Mouse (Mus musculus): ENCODE data around the gene Gm20696.

Gm20696 gene

DNA sequence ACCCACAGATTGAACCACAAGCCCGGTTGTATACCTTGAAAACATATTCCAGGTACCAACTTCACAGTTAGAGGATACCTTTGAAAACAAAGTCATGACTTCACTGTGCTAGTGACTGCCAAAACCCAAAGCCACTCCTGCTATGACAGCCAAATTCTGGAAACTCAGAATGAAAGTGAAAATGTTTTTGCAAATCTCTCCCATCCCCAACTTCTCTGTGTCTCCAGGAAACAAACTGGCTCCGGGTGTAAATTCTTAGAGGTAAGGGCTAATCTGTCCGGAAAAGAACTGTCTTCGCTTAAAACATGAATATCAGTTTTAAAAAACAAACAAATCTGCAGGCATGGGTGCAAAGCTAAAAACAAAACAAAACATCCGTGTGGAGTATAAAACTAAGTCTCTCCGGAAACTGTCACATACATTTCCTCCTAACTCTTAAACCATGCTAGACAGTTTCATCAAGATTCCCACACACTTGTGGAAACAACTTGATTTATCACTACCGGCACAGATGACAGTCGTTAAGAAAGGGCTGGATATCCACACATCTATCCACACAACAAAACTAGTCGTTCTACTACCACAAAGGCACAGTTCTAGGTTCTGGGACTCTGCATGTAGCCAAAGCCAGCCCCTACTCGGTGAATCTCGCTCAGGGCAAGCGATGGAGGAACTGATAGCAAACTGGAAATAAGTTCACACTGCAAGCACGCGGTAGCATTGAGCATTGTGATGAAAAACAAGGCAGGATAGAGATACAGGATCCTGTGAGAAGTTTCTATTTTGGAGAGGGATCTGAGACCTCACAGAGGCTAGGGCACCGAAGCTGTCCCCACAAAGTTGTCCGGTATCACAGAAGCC, 910 bp downstream of the Gm20696 start:
- no peak for DNase-seq (ENCODE audit: low spot score in 2 of 2)

DNA sequence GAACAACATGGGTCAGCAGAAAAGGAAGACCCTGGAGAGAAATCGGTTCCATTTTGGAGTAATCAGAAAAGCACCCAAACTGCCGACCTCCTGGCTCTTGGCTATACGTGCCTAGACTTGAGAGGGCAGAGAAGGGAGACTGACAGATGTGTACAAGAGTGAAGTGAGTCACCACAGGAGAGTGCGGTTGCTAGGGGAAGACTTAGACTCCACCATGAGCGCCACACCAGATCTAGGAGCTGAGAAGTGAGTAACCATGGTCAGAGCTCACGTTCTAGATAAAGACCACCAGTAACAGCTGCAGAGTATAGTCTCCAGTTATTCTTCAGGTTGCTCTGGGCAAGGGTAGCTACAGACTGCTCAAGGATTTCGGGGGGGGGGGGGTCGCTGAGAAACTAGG, 3.4 kb downstream of the Gm20696 start:
- DNase-seq (ENCODE audit: low spot score in 2 of 2): no peak

DNA sequence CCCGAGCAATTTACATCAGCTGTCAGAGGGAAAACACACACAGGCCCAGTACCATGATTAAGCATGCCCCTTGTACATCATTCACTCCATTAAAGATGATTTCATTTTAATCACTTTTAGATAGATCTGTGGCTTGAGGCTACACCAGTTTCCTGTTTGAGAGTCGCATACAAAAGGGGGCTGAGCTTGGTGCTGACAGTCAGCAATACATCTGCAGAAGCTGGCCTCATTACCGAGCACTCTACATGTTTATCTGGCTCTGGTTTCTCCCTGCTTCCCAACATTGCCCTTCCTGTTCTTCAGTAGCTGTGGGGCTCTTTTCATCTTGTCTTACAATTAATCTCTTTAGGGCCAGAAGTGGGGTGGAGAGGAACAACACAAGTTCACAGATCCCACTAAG, 6.2 kb downstream of the Gm20696 start:
- no peak for DNase-seq (ENCODE audit: low spot score in 2 of 2)

DNA sequence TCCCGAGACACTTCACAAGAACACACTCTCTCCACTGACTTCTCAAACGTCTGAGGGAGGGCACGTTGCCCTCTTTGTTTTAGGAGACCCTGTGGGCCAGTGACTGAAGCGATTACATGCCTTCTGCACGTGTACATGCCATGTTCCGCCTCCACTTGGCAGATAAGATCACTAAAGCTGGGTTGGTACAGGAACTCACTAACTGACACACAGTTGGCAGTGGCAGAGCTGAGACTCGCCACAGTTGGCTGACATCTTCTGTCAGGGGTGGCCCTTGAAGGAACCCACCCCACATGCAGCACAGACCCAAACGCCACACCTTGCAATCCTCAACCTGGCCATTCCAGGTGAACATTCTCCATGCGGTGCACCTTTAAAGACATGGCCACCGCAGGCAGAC, 8.0 kb downstream of the Gm20696 start:
- no peak for DNase-seq (ENCODE audit: low spot score in 2 of 2)

DNA sequence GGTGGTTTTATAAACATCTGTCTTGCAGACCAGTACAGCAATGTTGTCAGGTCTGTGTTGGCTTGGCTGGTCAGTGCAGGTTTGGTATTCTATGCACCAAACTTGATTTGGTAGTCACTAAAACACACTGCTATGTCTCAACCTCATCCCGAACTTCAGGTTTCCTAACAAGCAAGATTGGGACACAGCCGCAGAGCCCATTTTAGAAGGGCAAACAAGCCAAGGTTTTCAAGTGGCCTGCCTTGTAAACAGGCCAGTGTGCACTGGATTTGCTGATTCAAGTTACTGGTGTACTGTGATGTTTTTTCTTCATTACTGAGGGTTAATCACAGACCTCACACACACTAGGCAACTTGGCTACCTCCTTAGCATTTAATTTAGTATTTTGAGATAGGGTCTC, 10.5 kb downstream of the Gm20696 start:
- DNase-seq (ENCODE audit: low spot score in 2 of 2): no peak

DNA sequence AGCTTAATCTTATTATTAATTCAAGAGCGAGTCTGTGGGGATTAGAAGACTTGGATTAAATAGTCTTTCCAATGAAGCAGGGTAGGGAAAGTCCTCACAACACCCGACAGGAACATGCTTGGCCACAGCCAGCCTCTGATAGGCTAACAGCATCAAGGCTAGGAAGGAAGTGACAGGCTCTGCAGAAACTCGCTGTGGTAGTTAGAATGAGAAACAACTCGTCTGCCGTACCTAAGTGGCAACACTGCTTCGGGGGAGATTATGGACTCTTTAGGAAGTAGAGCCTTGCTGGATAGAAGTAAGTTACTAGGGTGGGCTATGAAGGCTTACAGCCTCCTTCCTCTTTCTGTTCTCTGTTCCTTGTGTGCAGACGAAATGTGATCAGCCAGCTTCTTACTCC, 11.1 kb downstream of the Gm20696 start:
- DNase-seq (ENCODE audit: low spot score in 2 of 2): no peak

DNA sequence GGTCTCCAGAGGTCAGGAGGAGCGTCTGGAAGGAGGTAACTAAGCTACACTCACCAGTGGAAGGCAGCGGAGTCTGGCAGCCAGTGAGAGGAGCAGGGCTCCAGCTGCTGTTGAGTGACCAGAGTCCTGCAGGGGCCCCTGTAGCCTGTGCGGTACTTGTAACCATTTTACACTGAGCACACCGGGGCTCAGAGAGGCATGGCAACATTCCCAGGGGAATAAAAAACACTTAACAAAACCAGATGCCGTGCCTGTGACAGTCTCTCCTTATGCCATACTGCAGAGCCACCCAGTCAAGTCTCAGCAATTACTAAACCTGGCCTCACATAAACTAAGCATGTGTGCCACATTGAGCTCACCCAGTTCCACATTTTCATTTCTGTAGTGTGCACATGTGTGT, 12.3 kb downstream of the Gm20696 start:
- no peak for DNase-seq (ENCODE audit: low spot score in 2 of 2)

DNA sequence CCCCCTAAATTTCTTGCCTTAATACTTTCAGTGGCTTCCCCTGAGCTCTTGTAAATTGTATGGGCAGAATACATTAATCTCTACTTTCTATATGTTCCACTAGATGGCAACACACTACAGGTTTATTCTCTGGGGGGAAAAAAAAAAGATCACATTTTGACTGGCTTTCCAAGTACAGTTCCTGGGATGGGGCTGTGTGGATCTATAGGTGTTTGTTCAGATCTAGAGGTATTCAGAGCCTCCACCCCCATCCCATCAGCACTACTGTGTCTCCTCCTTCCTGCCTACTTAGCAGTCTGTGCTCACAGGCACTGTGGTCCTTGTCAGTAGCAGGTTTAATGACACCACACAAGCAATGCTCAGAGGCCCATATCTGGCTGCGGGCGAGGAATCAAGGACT, 14.3 kb downstream of the Gm20696 start:
- no peak for DNase-seq (ENCODE audit: low spot score in 2 of 2)

DNA sequence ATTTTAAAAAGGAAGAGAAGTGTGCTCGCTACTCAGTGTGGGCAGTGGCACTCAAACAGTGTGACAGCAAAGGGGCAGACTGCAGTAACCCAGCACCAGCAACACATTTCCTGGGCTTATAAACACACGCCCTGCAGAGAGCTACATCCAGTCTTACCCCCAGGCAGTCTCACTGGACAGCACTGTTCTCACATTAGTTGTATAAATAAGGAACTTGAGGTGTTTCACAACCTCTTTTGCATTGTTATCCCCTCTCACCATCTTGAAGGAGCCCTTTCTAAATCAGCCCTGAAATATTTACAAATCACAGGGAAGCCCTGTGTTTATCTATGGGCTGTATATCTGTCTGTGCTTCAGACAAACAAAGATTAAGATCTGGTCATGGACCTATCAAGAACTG, 17.3 kb downstream of the Gm20696 start:
- no peak for DNase-seq (ENCODE audit: low spot score in 2 of 2)

DNA sequence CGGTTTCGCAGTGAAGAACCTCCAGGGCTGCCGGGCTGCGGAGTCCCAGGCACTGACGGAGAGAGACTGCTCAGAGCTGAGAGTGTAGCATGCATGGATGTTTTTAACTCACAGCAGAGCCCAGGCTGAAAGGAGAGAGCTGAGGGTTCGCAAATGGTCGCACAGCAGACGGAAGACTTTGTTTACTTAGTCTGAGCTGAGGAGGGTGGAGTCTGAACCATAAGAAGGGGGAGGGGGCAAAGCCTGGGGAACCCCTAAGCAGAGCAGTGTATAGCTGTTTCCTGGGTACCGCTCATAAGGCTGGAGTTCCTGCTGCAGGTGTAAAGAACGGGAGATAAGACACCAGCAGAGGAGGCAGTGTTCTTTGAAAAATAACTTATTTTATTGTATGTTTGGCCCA, 20.3 kb downstream of the Gm20696 start:
- DNase-seq (ENCODE audit: low spot score in 2 of 2): no peak

DNA sequence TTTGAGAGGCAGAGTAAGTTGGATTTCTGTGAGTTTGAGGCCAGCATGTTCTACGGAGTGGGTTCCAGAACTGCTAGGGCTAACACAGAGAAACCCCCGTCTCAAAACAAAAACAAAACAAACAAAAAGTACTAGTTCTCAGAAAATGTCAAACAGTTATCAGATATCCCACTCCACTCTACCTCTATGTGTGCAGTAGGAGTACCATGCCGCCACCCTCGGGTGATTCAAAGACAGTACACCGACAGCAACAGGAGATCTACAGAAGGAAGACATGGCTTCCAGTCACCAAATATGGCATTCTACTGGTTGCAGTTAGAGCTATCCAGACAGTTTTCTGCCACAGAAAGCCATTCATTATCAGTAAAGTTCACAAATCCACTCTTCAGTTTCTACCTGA, 21.7 kb downstream of the Gm20696 start:
- DNase-seq (ENCODE audit: low spot score in 2 of 2): no peak

DNA sequence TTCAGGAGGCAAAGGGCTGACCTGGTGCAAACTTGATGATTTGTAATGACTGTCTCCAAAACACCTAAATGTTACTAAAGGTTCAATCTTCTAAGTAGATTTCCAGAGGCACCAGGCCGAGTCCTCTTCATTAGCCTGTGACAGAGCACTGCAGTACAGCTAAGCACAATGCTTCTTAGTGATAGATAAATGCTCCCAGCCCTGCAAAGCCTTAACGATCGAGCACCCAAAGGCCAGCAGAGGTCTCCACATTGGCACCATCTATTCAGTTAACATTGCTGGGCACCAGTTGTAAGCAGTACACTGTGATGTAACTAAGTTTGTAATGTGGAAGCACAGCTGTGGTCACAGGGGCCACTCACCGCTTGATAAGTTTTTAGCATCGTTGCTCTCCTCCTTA, 22.2 kb downstream of the Gm20696 start:
- DNase-seq (ENCODE audit: low spot score in 2 of 2): no peak

DNA sequence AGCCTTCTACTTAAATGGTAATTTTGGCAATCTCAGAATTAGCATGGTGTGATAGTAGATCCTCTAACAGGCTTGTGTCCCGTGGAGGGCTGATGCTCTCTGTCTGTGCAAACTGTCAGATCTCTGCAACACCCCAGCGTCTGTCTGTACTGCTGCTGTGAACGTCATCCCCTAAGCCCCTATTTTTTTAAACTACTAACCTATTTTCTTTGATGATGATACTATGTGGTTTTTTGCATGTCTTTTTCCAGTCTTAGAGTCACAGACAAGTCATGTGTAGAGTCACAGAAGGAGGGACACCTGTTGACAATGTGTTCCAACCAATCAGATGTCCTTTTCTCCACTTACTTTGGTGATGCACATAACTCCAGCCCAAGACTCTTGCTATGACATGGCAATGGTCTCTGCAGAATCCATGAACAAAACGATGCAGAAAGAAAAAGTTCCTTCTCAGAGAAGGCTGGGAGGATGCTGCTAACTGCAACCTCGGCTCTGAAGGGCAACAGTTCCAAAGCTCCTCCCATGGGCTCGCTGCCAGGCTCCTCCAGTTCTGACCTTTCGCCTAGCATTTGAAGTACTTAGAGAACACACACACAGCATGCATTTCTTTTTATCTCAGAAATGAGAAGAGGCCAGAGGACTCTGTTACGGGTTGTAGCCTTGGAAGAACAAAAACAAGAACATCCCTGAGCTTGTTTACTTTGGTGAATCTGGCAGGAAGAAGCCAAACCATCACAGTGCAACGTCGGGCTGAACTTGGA, 23.0 kb downstream of the Gm20696 start:
- no peak for DNase-seq (ENCODE audit: low spot score in 2 of 2)

DNA sequence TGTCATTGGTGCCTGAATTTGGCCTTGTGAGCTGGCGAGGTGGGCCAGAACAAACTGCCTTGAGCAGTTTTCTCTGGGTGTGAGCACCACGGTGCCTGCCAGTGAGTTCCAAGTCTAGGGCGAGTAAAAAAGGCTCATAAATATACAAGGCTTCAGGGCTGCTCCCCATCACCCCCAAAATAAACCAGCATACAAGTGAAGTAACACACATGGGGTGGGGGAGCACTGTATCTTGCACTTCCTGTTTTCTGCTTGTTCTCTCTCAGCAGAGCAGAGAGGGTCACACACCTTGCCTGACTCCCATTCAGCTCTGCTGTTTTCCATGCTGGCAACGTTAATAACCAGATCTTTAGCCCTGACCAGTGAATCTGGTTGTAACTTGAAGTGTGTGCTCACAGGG, 29.1 kb downstream of the Gm20696 start:
- DNase-seq (ENCODE audit: low spot score in 2 of 2): no peak

DNA sequence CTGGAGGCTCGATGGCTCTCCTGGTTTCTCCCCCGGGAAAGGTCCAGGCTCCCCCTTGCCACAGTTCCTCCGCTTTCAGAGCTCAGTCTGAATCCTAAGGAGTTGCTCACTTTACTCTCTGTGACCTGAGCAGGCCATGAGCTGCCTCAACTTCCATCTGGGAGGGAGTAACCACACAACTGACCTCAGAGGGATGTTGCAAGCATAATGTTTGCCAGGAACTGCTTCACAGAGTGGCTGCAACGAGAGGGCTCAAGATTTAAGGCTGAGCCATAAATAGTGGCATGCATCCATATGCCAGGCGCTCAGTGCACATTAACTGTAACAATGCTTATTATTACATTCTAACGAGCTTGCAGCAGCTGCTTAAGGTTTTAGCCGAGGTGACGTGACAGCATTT, 29.8 kb downstream of the Gm20696 start:
- no peak for DNase-seq (ENCODE audit: low spot score in 2 of 2)

DNA sequence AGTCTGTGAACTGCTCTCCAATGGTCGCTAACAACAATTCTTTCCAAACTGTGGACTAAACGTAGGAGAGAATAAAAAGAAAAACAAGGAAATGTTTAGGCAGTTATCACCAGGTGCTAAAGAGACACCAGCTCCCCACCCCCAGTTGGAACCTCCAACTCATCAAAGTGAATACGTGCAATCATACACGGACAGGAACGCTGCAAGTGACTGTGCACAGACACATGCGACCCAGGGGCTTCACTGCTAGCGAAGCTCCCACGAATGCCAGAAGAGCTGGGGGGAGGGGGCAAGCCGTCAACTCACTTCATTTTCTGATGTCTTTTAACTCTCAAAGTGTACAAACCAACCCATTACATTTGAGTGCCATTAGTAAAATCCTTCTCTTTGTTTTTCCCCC, 30.5 kb downstream of the Gm20696 start:
- no peak for DNase-seq (ENCODE audit: low spot score in 2 of 2)

DNA sequence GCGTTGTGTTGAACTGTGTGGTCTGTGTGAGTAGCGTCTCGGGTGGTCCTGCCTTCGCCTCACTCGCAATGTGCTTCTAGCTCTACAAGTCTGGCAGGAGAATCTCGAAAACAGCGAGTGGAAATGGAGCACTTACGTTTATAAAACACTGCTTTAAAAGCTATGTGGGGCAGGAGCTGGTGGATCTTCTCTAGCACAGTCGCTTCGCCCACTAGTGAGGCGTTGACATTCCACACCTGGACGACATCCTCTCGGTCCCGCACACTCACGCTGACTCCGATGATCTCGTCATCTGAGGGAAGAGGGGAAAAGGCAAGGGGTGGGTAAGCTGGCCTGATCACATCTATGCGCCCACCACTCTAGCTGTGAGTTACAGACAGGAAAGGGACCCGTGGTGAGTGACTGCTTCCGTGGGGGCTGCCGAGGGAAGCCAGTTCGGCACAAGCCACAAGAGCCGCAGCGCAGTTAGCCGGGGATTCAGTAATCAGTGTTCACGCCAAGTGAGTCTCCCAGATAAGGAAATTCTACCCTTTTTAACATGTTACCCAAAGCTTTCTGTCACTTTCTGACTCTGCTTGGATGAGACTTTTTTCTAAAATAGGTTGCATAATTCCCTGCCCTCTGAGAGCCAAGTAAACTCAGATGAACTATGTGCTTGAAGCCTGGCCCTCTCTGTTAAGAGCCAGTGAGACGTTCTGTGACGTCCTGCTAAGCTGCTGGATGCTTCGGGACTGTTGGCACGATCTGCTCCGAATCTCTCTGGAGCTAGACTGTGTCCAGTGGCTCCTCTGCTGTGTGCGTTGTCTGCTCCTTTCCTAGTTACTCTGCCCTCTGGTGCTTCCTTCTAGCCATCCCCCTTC, 34.2 kb downstream of the Gm20696 start:
- DNase-seq (ENCODE audit: low spot score in 2 of 2): no peak

DNA sequence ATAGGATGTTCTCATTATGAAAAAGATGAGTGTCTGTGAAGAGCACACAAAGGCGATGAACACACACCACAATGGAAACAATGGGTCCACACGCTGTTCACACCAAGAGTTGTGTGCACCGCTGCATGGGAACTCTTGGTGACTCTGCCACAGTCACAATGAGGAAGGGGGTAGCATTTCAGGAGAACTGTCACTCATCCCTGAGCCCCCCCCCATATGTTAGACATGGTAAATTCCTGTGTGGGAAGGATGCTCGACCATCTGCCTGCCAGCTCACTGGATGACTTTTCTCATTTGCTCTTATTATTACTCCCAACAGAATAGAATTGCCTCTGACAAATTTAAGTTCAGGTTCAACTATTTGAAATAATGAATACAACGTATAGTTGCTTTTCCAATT, 35.0 kb downstream of the Gm20696 start:
- no peak for DNase-seq (ENCODE audit: low spot score in 2 of 2)

DNA sequence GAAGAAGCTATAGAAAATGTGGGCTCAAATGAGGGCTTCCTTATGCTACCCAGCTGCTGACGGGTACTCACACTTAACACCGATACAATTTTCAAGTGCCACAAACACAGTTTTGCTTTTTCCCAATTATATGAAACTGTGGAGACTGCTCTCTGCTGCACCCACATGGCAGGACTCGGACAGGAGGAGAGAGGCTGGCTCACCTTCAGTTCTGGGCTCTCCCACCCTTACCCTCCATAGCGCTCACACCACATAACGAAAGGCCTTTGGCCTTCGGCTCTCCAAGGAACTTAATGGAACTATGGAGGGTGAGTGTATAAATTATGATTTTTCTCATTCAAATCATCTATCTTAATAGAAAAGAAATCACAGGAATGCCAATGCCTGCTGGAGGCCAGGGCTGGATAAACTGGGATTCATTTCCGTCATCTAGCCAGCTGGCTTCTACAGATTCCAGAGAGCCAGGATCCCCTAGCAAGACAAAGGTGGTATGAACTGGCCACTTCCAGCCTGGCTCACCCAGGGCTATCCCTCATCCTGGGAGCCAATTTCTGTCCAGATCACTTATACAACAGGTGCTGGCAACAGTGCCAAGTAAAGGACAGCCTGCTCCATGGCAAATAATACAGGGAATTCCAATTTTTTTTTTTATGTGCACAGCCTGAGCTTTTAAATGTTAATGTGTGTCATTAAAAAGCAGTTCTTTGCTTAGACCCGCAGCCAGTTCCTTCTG, 36.7 kb downstream of the Gm20696 start:
- no peak for DNase-seq (ENCODE audit: low spot score in 2 of 2)

DNA sequence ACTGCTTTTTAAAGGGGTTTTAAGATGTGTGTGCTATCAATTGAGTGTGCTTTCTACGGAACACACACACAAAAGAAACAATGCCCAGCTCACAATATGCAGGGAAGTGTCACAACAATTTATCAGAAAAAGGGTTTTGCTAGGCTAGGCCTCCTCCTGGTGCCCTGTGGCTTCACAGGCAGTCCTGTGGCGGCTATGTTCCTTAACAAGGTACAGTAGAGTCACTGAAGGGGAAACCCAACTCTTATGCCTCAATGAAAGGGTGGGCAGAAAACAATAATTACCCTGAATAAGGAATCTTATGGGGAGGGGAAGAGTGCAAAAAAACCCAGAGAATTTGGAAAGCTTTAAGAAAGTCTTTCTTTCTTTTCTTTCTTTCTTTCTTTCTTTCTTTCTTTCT, 40.2 kb downstream of the Gm20696 start:
- no peak for DNase-seq (ENCODE audit: low spot score in 2 of 2)

DNA sequence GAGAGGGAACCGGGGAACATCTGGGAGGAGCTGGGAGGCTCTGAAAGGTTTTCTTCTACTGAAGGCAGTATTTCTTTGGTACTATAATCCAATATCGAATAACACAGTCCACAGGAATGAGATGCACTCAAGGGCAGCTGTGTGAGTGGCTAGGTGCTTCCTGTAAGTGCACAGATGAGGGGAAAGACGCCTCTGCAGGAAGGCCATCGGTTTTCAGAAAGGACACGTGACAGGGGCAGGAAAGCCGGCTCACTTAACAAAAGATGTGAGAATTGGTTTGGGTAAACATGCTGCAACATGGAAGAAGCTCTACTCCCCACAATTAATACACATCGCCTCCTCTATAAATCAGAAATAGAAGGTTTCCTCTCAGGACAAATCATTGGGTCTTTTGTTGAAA, 40.8 kb downstream of the Gm20696 start:
- DNase-seq (ENCODE audit: low spot score in 2 of 2): no peak

DNA sequence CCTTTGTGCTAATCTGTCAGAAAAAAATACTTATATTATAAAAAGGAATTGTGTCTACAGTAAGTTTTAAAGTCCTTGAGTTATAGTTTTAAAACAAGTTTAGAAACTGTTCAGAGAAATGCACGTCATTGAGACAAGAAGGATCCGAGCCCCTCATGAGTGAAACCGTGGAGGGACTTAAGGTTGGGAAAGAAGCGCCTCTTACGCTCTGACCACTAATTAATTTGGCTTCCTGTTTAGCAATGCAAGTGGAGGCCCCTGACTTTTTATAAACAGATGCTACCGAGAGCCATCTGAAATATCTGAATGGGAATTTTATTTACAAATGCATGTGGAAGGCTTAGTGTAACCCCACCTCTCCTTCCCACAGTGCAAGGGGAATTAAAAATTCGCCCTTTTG, 41.3 kb downstream of the Gm20696 start:
- no peak for DNase-seq (ENCODE audit: low spot score in 2 of 2)

Data from right cerebral cortex, adult 2 months (tissue).